Mouse (Mus musculus): ENCODE results near the gene BC080695. TPM values are rescaled to one million over a fixed set of nuclear protein-coding genes. Genes with fewer than 3 reads are reported as not detected.
"Not testable (repeated sequence)": the region's sequence is repeated elsewhere in the genome, so short reads cannot be mapped to it uniquely, and the experiment has no call there.

BC080695 gene
- not detected for total RNA-seq (2022)

DNA sequence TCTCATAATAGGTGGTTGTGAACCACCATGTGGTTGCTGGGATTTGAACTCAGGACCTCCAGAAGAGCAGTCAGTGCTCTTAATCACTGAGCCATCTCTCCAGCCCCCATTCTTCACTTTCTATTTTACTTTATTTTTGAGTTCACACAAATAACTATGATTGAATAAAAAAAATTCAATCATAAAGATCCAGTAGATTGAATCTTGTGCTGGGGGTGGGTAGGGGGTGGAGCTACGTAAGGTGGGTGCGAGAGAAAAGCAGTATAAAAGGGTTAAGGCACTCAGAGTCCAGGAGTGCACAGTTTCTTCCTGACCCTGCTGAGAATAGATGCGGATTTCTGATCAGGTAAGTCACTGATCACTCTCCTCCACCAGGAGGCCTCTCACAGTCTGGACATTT is at the start of gene BC080695, which contains the start of gene Gm13057:
BC080695 (plus strand) TSS at position 301 of the 400 bp plus-strand sequence.
Gm13057 (plus strand) TSS at position 310 of the 400 bp plus-strand sequence.
- not testable (repeated sequence) for DNase-seq (ENCODE audit: low spot score in 2 of 2)

DNA sequence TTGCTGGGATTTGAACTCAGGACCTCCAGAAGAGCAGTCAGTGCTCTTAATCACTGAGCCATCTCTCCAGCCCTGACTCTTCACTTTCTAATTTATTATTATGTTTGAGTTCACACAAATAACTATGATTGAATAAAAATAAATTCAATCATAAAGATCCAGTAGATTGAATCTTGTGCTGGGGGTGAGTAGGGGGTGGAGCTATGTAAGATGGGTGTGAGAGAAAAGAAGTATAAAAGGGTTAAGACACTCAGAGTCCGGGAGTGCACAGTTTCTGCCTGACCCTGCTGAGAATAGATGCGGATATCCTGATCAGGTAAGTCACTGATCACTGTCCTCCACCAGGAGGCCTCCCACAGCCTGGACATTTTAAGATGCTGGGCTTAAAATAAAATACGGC is 40.5 kb upstream of the BC080695 start, which contains the start of gene Gm13043:
Gm13043 (plus strand) TSS at position 301 of the 400 bp plus-strand sequence.
- no peak for DNase-seq (ENCODE audit: low spot score in 2 of 2)

DNA sequence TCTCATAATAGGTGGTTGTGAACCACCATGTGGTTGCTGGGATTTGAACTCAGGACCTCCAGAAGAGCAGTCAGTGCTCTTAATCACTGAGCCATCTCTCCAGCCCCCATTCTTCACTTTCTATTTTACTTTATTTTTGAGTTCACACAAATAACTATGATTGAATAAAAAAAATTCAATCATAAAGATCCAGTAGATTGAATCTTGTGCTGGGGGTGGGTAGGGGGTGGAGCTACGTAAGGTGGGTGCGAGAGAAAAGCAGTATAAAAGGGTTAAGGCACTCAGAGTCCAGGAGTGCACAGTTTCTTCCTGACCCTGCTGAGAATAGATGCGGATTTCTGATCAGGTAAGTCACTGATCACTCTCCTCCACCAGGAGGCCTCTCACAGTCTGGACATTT is 15.8 kb upstream of the BC080695 start, which contains the start of gene Gm13040:
Gm13040 (plus strand) TSS at position 301 of the 400 bp plus-strand sequence.
- DNase-seq (ENCODE audit: low spot score in 2 of 2) = not testable (repeated sequence)

DNA sequence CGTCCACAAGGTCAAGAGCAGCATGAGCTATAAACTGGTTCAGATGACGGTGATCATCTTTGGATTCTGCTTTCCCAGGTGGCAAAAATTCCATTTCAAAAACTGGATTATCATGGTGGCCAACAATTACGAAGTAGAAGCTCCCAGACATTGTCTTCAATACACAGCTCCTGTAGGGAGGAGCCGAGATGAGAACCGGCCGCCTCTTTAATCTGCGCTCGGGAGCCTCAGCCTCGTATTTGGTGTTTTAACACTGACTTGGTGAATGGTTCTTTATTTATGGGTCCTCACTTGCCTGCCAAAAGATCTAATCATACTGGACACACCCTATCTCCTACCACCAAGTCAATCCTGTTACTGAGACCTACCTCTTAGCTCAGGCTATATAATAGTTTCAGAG is 60.4 kb downstream of the BC080695 start:
- not testable (repeated sequence) for DNase-seq (ENCODE audit: low spot score in 2 of 2)

DNA sequence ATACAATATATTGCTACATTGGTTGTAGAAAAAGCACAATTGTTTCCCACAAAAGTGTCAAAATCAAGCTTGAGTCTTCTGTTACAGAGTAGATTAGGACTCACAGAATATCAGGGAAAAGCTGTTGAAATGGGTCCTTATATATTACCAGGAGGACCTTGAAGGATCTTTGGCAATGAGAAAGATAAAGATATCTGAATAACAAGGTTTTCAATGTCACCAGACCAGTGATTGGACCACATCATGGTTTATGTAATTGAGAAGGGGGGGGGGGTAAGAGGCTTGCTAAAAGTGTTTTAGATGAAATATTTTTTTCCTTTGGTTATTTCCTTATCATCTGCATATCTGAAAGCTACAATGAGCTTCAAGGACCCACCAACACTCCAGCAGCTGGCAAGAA is 63.2 kb downstream of the BC080695 start, which contains the start of gene Gm13083:
Gm13083 (plus strand) TSS at position 301 of the 400 bp plus-strand sequence.
- DNase-seq (ENCODE audit: low spot score in 2 of 2) = not testable (repeated sequence)

DNA sequence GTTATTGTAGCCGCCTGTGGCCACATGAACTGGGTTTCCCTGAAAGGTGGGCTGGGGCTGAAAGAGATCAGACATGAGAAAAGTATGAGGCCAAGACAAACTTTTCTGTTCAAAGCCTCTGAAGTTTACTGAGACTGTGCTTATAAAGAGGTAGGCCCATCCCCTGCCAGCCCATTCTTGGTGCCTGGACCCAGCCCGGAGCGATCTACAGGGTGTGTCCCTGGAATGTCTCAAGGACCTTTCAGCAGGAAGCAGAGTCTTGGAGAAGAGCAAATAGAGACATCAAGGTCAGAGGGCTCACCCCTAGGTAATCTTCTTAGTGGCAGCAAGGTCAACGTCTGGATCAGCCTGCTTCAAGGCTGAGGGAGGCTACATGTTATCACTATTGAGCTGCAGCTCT is 66.6 kb downstream of the BC080695 start:
- not testable (repeated sequence) for DNase-seq (ENCODE audit: low spot score in 2 of 2)

Other genes starting within 250 kb of the BC080695 start
- 10 to 100 TPM; 19.6 to 40.5 (median 28.9) TPM for gene Lrrc38, start 201.9 kb upstream of the BC080695 start, total RNA-seq (2022)
- gene Pramel1, start 157.3 kb upstream of the BC080695 start, total RNA-seq (2022) = not detected
- gene Pramef8, start 139.3 kb upstream of the BC080695 start, total RNA-seq (2022) = 1 to 10 TPM; 6.2 to 9.2 (median 7.4) TPM
- not detected for gene Oog4, start 101.4 kb upstream of the BC080695 start, total RNA-seq (2022)
- gene Gm13043, start 40.4 kb upstream of the BC080695 start, total RNA-seq (2022) = not detected
- not detected for gene Gm13040, start 15.7 kb upstream of the BC080695 start, total RNA-seq (2022)
- not detected for gene Gm13057, start within 50 bp of the BC080695 start, total RNA-seq (2022)
- gene Gm13083, start 63.3 kb downstream of the BC080695 start, total RNA-seq (2022) = not detected
- gene Gm13088, start 105.5 kb downstream of the BC080695 start, total RNA-seq (2022) = not detected
- not detected for gene Gm13089, start 151.0 kb downstream of the BC080695 start, total RNA-seq (2022)
- gene Gm13078, start 167.8 kb downstream of the BC080695 start, total RNA-seq (2022) = not detected
- gene Gm13023, start 237.7 kb downstream of the BC080695 start, total RNA-seq (2022) = not detected